Mouse (Mus musculus) C2C12 (cell line): ENCODE data around the gene Pla1a. TPM values are rescaled to one million over a fixed set of nuclear protein-coding genes. Genes with fewer than 3 reads are reported as not detected.

Experiments
- H3K27me3 ChIP-seq: one replicate; pipeline ENCODE4 v1.6.1; 2011; ENCODE audit not compliant: control insufficient read depth, insufficient read depth, insufficient read length
- H3K36me3 ChIP-seq: one replicate; pipeline ENCODE4 v1.6.1; 2011; ENCODE audit not compliant: control insufficient read depth, insufficient read depth
- H3K4me3 ChIP-seq: one replicate; pipeline ENCODE4 v1.5.1; 2011; ENCODE audit warnings: mild to moderate bottlenecking, control low read depth; ENCODE audit not compliant: poor library complexity, insufficient read depth, severe bottlenecking
- H3K79me2 ChIP-seq: one replicate; pipeline ENCODE4 v1.6.1; 2011; ENCODE audit not compliant: control insufficient read depth, insufficient read depth
- H3K79me3 ChIP-seq: one replicate; pipeline ENCODE4 v1.6.1; 2011; ENCODE audit warnings: low read depth, control low read depth
- H3ac ChIP-seq: one replicate; pipeline ENCODE3; 2011; ENCODE audit warnings: low read depth; ENCODE audit not compliant: control insufficient read depth, insufficient read length
- CEBPB ChIP-seq: IDR thresholded peaks from one replicate; pipeline ENCODE4 v1.6.1; 2011; ENCODE audit warnings: low read depth, mild to moderate bottlenecking, control low read depth, moderate library complexity
- CTCF ChIP-seq: IDR thresholded peaks from one replicate; pipeline ENCODE4 v1.5.1; 2011; ENCODE audit not compliant: control insufficient read depth, insufficient read depth, insufficient read length
- FOSL1 ChIP-seq: IDR thresholded peaks from one replicate; pipeline ENCODE4 v1.8.0; 2011; ENCODE audit warnings: mild to moderate bottlenecking, low read length; ENCODE audit not compliant: poor library complexity, insufficient read depth, severe bottlenecking
- MAX ChIP-seq: IDR thresholded peaks from one replicate; pipeline ENCODE4 v1.6.1; 2011; ENCODE audit warnings: mild to moderate bottlenecking, control low read depth
- MYOD1 ChIP-seq: IDR thresholded peaks from one replicate; pipeline ENCODE4 v1.6.1; 2011; ENCODE audit warnings: low read depth; ENCODE audit not compliant: control insufficient read depth, insufficient read length
- MYOG ChIP-seq: IDR thresholded peaks from one replicate; pipeline ENCODE4 v1.6.1; 2011; ENCODE audit not compliant: control insufficient read depth, insufficient read length; ENCODE audit errors: extremely low read depth
- USF1 ChIP-seq: IDR thresholded peaks from one replicate; pipeline ENCODE4 v1.6.1; 2011; ENCODE audit warnings: low read depth, mild to moderate bottlenecking, control low read depth, moderate library complexity
- polyA plus RNA-seq: library from polyadenylated mRNA; unstranded; fragments of >200 nt; fragmentation: generic; extraction: Trizol; gene quantifications from one replicate; pipeline ENCODE4 v1.2.1, GENCODE M21; 2012; ENCODE audit warnings: missing spikeins

Pla1a gene
- polyA plus RNA-seq, 1 experiment: 3.0 TPM

DNA sequence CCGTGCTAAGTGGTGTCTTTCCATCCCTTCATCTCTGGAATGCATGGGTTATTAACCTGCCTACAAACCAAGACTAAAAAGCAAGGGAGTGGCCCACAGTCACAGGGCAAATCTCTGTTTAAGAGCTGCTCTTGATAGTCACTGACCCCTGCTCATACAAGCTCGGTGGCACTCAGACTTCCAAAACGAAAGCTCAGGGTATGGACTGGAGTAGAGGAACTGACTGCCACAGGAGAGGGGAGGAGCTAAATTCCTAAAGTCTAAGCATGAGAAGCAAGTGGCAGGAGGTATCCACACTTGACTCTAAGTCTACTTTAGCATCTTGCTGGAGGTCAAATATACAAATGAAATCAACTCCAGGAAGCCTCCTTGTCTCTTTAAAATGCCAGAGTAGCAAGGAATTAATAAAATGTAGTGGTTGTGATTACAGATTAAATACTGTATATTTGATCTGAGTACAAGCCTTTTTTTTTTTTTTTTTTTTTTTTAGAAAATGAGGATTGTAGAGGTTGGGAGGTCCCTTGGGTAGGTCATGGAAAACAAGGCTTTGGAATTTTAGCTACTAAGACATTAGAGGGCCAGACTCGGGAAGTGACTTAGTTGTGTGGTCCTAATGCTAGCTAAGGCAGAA is 42.9 kb upstream of the Pla1a start:
- no peak overlapping the region for H3K4me3 ChIP-seq
- no peak overlapping the region for H3ac ChIP-seq
- TF ChIP-seq CEBPB (no peak), USF1 (no peak), MYOD1 (no peak), MAX (no peak), MYOG (no peak)
- peaks cover 53% of the 10 kb centered on the region for H3K36me3 ChIP-seq
- H3K27me3 ChIP-seq: no peaks in the 10 kb centered on the region
- H3K79me3 ChIP-seq: peaks cover 6% of the 10 kb centered on the region
- H3K79me2 ChIP-seq: peaks cover 25% of the 10 kb centered on the region

DNA sequence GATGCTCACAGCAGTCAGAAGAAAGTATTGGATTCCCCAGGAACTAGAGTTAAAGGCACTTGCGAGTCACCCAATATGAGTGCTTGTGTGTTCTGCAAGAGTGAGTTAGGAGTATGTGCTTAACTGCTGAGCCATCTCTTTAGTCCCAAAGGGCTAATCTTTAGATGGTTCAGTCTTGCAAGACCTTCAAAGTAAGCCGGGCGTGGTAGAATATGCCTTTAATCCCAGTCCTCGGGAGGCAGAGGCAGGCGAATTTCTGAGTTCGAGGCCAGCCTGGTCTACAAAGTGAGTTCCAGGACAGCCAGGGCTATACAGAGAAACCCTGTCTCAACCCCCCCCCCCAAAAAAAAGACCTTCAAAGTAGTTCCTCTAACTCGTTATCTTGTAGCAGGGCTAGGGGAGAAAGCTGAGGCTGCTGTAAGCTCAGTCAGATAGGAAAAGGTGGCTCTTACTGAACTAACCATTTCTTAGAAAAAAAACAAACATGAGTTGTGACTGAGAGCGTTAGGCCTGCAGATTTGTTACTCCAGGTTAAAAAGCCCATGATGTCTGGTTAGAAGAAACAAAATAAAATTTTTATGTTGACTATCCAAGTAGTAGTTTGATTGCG is 41.8 kb upstream of the Pla1a start:
- Histone ChIP-seq H3K36me3 (peaks cover 53% of the 10 kb centered on the region), H3K4me3 (no peak overlapping the region), H3K27me3 (no peaks in the 10 kb centered on the region), H3K79me3 (peaks cover 10% of the 10 kb centered on the region), H3ac (no peak overlapping the region), H3K79me2 (peaks cover 36% of the 10 kb centered on the region)
- TF ChIP-seq MYOG (no peak), FOSL1 (no peak)

DNA sequence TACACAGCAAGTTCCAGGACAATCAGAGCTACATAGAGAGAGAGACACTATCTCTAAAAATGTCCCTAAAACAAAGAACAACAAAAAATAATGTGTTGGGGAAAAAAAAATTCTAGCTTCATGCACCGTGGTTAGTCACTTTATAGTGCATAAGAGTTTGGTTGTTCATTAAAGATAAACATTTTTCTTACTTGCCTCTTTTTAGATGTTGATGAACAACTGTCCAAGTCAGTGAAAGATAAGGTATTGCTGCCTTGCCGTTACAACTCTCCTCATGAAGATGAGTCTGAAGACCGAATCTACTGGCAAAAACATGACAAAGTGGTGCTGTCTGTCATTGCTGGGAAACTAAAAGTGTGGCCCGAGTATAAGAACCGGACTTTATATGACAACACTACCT is 40.7 kb upstream of the Pla1a start:
- Histone ChIP-seq H3K4me3 (no peak overlapping the region), H3ac (no peak overlapping the region), H3K36me3 (peaks cover 47% of the 10 kb centered on the region), H3K27me3 (no peaks in the 10 kb centered on the region), H3K79me2 (peaks cover 47% of the 10 kb centered on the region), H3K79me3 (peaks cover 20% of the 10 kb centered on the region)
- TF ChIP-seq FOSL1 (no peak), CEBPB (no peak), MAX (no peak), MYOD1 (no peak), MYOG (no peak), USF1 (no peak), CTCF (no peak)

DNA sequence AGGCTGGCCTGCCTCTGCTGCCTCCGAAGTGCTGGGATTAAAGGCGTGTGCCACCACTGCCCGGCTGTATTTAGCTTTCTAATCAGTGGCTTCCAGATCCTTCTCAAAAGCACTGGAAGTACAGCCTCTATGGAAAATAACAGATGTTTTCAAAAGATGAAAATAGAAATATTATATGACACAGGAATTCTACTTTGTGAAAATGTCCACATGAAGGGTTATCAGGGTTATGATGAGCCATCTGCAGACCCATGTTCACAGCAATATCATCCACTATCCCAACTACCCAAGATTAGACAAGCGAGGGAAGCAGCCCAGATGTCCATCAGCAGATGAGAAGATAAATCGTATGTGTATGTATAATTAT is 39.5 kb upstream of the Pla1a start:
- no peaks in the 10 kb centered on the region for H3K27me3 ChIP-seq
- H3K36me3 ChIP-seq: peaks cover 47% of the 10 kb centered on the region
- H3ac ChIP-seq: no peak overlapping the region
- TF ChIP-seq MYOG: no peak
- peaks cover 59% of the 10 kb centered on the region for H3K79me2 ChIP-seq
- H3K79me3 ChIP-seq: peaks cover 29% of the 10 kb centered on the region
- H3K4me3 ChIP-seq: no peak overlapping the region

DNA sequence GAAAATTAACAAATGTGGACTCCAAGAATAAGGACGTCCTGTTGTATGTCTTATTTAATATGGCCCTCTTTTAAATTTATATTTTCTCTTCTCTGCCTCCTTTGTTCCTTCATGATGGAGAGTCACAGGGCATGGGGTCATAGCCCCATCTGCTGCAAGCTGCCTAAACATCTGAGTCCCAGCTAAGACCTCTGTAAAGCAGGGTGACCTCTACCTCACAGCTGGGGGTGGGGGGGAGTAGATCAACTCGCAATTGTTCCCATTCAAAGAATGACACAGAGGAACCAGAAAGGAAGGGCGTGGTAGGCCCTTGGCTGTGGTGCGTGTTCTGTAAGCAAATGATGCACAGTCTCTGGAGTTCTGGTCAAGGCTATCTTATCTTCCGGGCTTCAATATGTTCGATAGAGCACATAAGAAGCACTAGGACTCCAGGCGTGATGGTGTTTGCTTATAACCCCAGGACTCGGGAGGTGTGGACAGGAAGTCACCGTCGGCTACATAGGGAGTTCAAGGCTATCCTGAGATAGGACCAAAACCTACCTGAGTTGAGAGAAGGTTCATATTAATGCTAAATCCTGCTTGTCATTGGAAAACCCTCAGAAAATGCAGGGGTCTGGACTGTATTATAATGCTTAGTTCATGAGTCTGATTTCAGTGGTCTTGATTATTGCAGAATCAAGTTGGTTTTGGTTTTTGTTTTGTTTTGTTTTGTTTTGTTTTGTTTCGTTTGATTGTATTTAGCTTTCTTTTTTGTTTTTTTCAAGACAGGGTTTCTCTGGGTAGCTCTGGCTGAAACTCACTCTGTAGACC is 39.0 kb upstream of the Pla1a start:
- H3ac ChIP-seq: no peak overlapping the region

DNA sequence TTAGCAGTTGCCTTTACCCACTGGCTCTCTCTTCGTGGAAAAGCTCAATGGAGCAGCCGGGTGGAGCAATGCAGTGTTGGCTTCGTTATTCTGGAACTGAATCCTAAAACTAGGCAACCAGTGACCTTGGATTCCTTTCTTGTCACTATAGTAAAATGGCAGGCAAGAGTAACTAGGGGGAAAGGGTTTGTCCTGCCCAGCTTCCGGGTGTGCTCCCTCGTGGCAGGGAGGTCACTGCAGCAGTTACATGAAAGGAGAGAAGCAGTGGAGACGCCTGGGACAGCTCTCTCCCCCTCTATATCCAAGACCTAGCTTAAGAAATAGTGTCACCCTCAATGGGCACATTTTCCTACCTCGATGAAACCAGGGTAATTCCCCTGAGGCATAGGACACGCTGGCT is 36.5 kb upstream of the Pla1a start:
- Histone ChIP-seq H3K4me3 (no peak overlapping the region), H3ac (no peak overlapping the region), H3K36me3 (peaks cover 32% of the 10 kb centered on the region), H3K79me3 (peaks cover 48% of the 10 kb centered on the region), H3K27me3 (no peaks in the 10 kb centered on the region), H3K79me2 (peaks cover 89% of the 10 kb centered on the region)
- TF ChIP-seq FOSL1: no peak
- no peak for TF ChIP-seq CTCF
- TF ChIP-seq MAX: no peak
- TF ChIP-seq CEBPB: no peak
- no peak for TF ChIP-seq MYOD1
- no peak for TF ChIP-seq MYOG

More for the DNA sequence above, 39.0 kb upstream of the Pla1a start:
- peaks cover 64% of the 10 kb centered on the region for H3K79me2 ChIP-seq
- peaks cover 34% of the 10 kb centered on the region for H3K79me3 ChIP-seq
- H3K36me3 ChIP-seq: peaks cover 45% of the 10 kb centered on the region
- no peak for TF ChIP-seq MYOG
- no peak for TF ChIP-seq MYOD1
- no peak for TF ChIP-seq CEBPB
- TF ChIP-seq CTCF: no peak
- TF ChIP-seq MAX: no peak
- TF ChIP-seq USF1: no peak
- no peak for TF ChIP-seq FOSL1
- no peaks in the 10 kb centered on the region for H3K27me3 ChIP-seq
- no peak overlapping the region for H3K4me3 ChIP-seq
